Mouse (Mus musculus) inflammation-experienced regulatory T-cells, adult 16 weeks (primary cell): ENCODE measurements around the gene Zfp654. TPM values are rescaled to one million over a fixed set of nuclear protein-coding genes. Genes with fewer than 3 reads are reported as not detected.

ENCODE experiments used
- polyA plus RNA-seq: library from polyadenylated mRNA; unstranded; fragments of 100-300 nt; shearing (Covaris generic); gene quantifications from one replicate; pipeline ENCODE4 v1.2.1, GENCODE M21; 2017

Gene Zfp654
- polyA plus RNA-seq = 16.5 TPM

DNA sequence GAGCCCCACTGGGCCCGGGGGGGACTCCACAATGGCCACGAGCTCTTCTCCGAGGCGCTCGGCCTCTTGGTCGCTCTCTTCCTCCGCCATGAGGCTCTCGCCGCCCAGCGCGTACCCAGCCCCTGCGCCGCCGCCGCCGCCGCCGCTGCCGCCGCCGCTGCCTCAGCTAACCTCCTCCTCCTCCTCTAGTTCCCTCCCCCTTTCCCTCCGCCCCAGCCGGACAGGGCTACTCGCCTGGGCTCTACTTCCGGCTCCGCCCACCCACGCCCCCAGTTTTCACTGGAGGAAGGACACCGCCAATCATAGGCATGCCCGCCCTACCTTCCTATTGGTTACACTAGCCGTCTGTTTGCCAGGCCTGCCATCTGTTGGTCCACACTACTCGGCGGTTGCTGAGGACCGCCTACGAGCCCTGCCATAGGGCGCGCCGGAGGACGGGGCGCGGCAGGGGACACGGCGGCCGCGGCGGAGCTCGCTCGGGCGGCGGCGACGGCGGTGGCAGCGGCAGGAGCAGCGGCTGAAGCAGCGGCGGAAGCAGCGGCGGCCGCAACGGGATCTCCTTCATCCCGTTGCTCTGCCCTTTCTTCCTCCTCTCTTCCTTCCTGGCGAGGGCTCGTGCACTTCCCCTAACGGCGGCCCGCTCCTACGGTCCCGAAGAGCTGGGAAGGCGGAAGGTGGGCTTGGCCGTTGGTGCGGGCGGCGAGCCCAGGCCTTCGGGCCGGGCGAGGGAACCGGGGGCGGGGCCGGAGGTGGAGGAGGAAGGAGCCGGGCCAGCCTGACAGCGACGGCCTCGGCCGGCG is at the start of gene Zfp654, which contains the start of gene Cggbp1:
TSS of gene Zfp654 (minus strand) at position 90 of the 800 bp plus-strand sequence.
TSS of gene Cggbp1 (plus strand) at position 434 of the 800 bp plus-strand sequence.

DNA sequence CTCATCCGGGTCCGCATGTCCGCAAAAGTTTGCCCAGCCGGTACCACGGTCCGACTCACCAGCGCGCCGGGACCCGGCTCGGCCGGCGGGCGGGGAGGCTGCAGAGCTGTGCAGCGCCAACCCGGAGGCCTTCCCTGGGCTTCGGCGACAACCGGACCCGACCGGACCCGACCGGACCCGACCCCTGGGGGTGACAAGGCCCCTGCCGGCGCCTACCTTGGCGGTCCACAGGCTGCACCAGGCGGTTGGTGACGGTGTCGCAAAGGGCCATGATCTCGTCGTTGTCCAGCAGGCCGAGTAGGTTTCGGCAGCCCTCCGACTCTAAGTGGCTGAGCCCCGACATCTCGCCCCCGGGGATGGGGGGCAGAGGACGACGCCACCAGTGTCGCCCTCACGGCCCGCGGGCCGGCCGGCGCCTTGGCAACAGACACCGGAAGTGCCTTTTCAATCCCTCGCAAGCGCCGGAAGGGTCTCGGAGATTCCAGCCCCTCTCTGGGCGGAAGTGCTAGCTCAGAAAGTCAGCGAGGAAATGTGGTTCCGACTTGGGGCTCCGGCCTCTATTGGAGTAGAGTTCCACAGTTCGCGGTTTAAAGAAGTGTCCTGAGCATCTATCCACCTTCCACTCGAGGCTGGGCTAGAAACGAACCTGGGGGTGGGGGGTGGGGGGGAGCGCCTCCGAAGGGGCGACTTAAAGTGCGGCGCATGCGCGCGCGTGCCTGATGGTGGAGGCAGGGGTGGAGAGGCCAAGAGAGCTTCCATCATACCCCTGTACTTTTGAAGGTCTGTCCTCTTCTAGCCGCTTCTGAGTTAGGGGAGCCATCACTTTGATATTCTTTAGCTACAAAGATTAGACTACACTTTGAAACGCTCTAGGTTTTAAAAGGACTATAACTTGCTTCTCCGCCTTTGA is 80.7 kb downstream of the Zfp654 start, which contains the start of gene 4930453N24Rik:
TSS of gene 4930453N24Rik (minus strand) at position 641 of the 910 bp plus-strand sequence.

Other genes with a start within 250 kb of the Zfp654 start
- not detected for gene Csnka2ip, start 249.2 kb downstream of the Zfp654 start, polyA plus RNA-seq
- 47.8 TPM for gene 4930453N24Rik, start 80.5 kb downstream of the Zfp654 start, polyA plus RNA-seq
- gene Cggbp1, start 344 bp upstream of the Zfp654 start, polyA plus RNA-seq = 60.0 TPM